30 mouse cellular contexts compared by ENCODE assay signal in genomic region chr5:82793197-82793596, GRCm38 (mm10).
DNase-seq lines count a peak whose midpoint lies in the region; ATAC-seq lines count a peak whose summit lies in the region.
"Had no signal": no experiment of that assay in that cellular context is flagged by ENCODE, and none has a peak within 500 bp of the region (broad histone marks: within the 10 kb centered on the region; RNA-seq: fewer than 3 reads in every experiment).

No protein-coding gene starts in this region.

- no peak overlapping the region for H3K27ac ChIP-seq in forebrain, embryonic 16.5 days (ENCODE audit: low read length)
- H3K27ac ChIP-seq in forebrain, embryonic 14.5 days (ENCODE audit: low read depth, low read length): no peak overlapping the region
- no peak overlapping the region for H3K27ac ChIP-seq in midbrain, embryonic 12.5 days (replicated peaks)
- no peak overlapping the region for H3K27ac ChIP-seq in midbrain, embryonic 11.5 days (ENCODE audit: low read depth, low read length)
- H3K27ac ChIP-seq in midbrain, embryonic 15.5 days: no peak overlapping the region
- H3K27ac ChIP-seq in midbrain, embryonic 16.5 days (ENCODE audit: low read length): no peak overlapping the region
- H3K27ac ChIP-seq: embryonic facial prominence, embryonic 10.5 days; embryonic facial prominence, embryonic 13.5 days; forebrain, embryonic 15.5 days; heart, adult 2 months; heart, embryonic 10.5 days; heart, embryonic 13.5 days; hindbrain, embryonic 14.5 days had no signal

- H3K27me3 ChIP-seq in forebrain, embryonic 16.5 days (replicated peaks; ENCODE audit: control insufficient read depth, insufficient read depth, low read length): no peaks in the 10 kb centered on the region
- H3K27me3 ChIP-seq in forebrain, embryonic 14.5 days (replicated peaks; ENCODE audit: control insufficient read depth, insufficient read depth, low read length): no peaks in the 10 kb centered on the region
- no peaks in the 10 kb centered on the region for H3K27me3 ChIP-seq in midbrain, embryonic 12.5 days
- H3K27me3 ChIP-seq in midbrain, embryonic 11.5 days (ENCODE audit: control insufficient read depth, insufficient read depth, low read length): no peaks in the 10 kb centered on the region
- H3K27me3 ChIP-seq in midbrain, embryonic 15.5 days (replicated peaks): no peaks in the 10 kb centered on the region
- H3K27me3 ChIP-seq in midbrain, embryonic 16.5 days (ENCODE audit: control insufficient read depth, insufficient read depth, low read depth, low read length): no peaks in the 10 kb centered on the region
- H3K27me3 ChIP-seq: CH12.LX; embryonic facial prominence, embryonic 13.5 days; forebrain, embryonic 15.5 days; heart, embryonic 13.5 days; Patski had no signal

- H3K4me1 ChIP-seq in forebrain, embryonic 16.5 days (replicated peaks; ENCODE audit: control insufficient read depth, insufficient read depth, low read length): no peaks in the 10 kb centered on the region
- no peaks in the 10 kb centered on the region for H3K4me1 ChIP-seq in forebrain, embryonic 14.5 days (ENCODE audit: control insufficient read depth, insufficient read depth, low read length)
- H3K4me1 ChIP-seq in midbrain, embryonic 12.5 days: no peaks in the 10 kb centered on the region
- H3K4me1 ChIP-seq in midbrain, embryonic 11.5 days (ENCODE audit: control insufficient read depth, insufficient read depth, low read length): no peaks in the 10 kb centered on the region
- H3K4me1 ChIP-seq in midbrain, embryonic 15.5 days: no peaks in the 10 kb centered on the region
- H3K4me1 ChIP-seq in midbrain, embryonic 16.5 days (ENCODE audit: control insufficient read depth, insufficient read depth, low read length): no peaks in the 10 kb centered on the region
- H3K4me1 ChIP-seq: embryonic facial prominence, embryonic 10.5 days; embryonic facial prominence, embryonic 13.5 days; forebrain, embryonic 15.5 days; heart, embryonic 10.5 days; heart, embryonic 13.5 days had no signal

- no peak for DNase-seq in forebrain, embryonic 14.5 days (ENCODE audit: low spot score)
- no peak for DNase-seq in midbrain, embryonic 11.5 days (ENCODE audit: low spot score, missing footprints)
- DNase-seq: adrenal gland, postnatal 10 days; adrenal gland, postnatal 36 days; B cell, adult 2 months; cerebellum, adult 11 months; cerebellum, adult 2 months; cerebellum, postnatal 10 days; cerebellum, postnatal 36 days; embryo, embryonic 11 days; gastrocnemius, postnatal 10 days; gastrocnemius, postnatal 36 days; heart, adult 2 months; heart, postnatal 14 days; heart, postnatal 4 days had no signal

- no peaks in the 10 kb centered on the region for H3K9me3 ChIP-seq in forebrain, embryonic 16.5 days (ENCODE audit: control insufficient read depth, low read length)
- no peaks in the 10 kb centered on the region for H3K9me3 ChIP-seq in forebrain, embryonic 14.5 days (replicated peaks; ENCODE audit: control insufficient read depth, low read length)
- no peaks in the 10 kb centered on the region for H3K9me3 ChIP-seq in midbrain, embryonic 12.5 days
- no peaks in the 10 kb centered on the region for H3K9me3 ChIP-seq in midbrain, embryonic 11.5 days (ENCODE audit: control insufficient read depth, low read length)
- no peaks in the 10 kb centered on the region for H3K9me3 ChIP-seq in midbrain, embryonic 15.5 days
- no peaks in the 10 kb centered on the region for H3K9me3 ChIP-seq in midbrain, embryonic 16.5 days (replicated peaks; ENCODE audit: control insufficient read depth, low read length, poor library complexity, severe bottlenecking)
- H3K9me3 ChIP-seq: embryonic facial prominence, embryonic 10.5 days; embryonic facial prominence, embryonic 13.5 days; forebrain, embryonic 15.5 days; G1E; heart, embryonic 10.5 days; heart, embryonic 13.5 days had no signal

- 77% methylated on average over 1 of the region's 1 CpGs for WGBS in forebrain, embryonic 16.5 days
- 83% methylated on average over 1 of the region's 1 CpGs for WGBS in forebrain, embryonic 14.5 days
- 73% methylated on average over 1 of the region's 1 CpGs for WGBS in midbrain, embryonic 12.5 days
- 81% methylated on average over 1 of the region's 1 CpGs for WGBS in midbrain, embryonic 11.5 days
- 67% methylated on average over 1 of the region's 1 CpGs for WGBS in midbrain, embryonic 15.5 days
- WGBS in midbrain, embryonic 16.5 days: 78% methylated on average over 1 of the region's 1 CpGs

- peak; percentile 36; the same call in 1 of the 2 replicates for ATAC-seq in forebrain, embryonic 16.5 days
- no peak for ATAC-seq in forebrain, embryonic 14.5 days
- peak; percentile 54; the same call in 1 of the 2 replicates for ATAC-seq in midbrain, embryonic 12.5 days (ENCODE audit: low FRiP score, low read depth)
- ATAC-seq in midbrain, embryonic 11.5 days (ENCODE audit: low FRiP score): no peak
- 0 out of 2 replicates have a peak, but pooled peaks have one; percentile 33 for ATAC-seq in midbrain, embryonic 15.5 days (replicated peaks)
- ATAC-seq in midbrain, embryonic 16.5 days: no peak
- ATAC-seq: forebrain, embryonic 15.5 days; intestine, postnatal 0 days; Patski had no signal

- H3K4me2 ChIP-seq in forebrain, embryonic 16.5 days (ENCODE audit: low read length): no peak overlapping the region
- H3K4me2 ChIP-seq in forebrain, embryonic 14.5 days (ENCODE audit: low read length): no peak overlapping the region
- no peak overlapping the region for H3K4me2 ChIP-seq in midbrain, embryonic 12.5 days (replicated peaks)
- no peak overlapping the region for H3K4me2 ChIP-seq in midbrain, embryonic 11.5 days
- H3K4me2 ChIP-seq in midbrain, embryonic 15.5 days: no peak overlapping the region
- H3K4me2 ChIP-seq in midbrain, embryonic 16.5 days (ENCODE audit: low read length): no peak overlapping the region
- H3K4me2 ChIP-seq: embryonic facial prominence, embryonic 13.5 days; forebrain, embryonic 15.5 days; heart, embryonic 13.5 days; hindbrain, embryonic 14.5 days had no signal

- H3K36me3 ChIP-seq in forebrain, embryonic 16.5 days (ENCODE audit: control insufficient read depth, insufficient read depth): no peaks in the 10 kb centered on the region
- no peaks in the 10 kb centered on the region for H3K36me3 ChIP-seq in forebrain, embryonic 14.5 days (ENCODE audit: control insufficient read depth, insufficient read depth, low read length)
- no peaks in the 10 kb centered on the region for H3K36me3 ChIP-seq in midbrain, embryonic 12.5 days
- H3K36me3 ChIP-seq in midbrain, embryonic 11.5 days (ENCODE audit: control insufficient read depth, insufficient read depth, low read length): no peaks in the 10 kb centered on the region
- H3K36me3 ChIP-seq in midbrain, embryonic 15.5 days (replicated peaks): no peaks in the 10 kb centered on the region
- no peaks in the 10 kb centered on the region for H3K36me3 ChIP-seq in midbrain, embryonic 16.5 days (ENCODE audit: control insufficient read depth, insufficient read depth, low read length)
- H3K36me3 ChIP-seq: embryonic facial prominence, embryonic 10.5 days; embryonic facial prominence, embryonic 13.5 days; forebrain, embryonic 15.5 days; G1E; heart, embryonic 10.5 days; heart, embryonic 13.5 days had no signal

- H3K9ac ChIP-seq in forebrain, embryonic 16.5 days (replicated peaks; ENCODE audit: low read depth, low read length): no peak overlapping the region
- H3K9ac ChIP-seq in forebrain, embryonic 14.5 days (ENCODE audit: low read length): no peak overlapping the region
- H3K9ac ChIP-seq in midbrain, embryonic 12.5 days (replicated peaks): no peak overlapping the region
- H3K9ac ChIP-seq in midbrain, embryonic 11.5 days (ENCODE audit: low read length): no peak overlapping the region
- no peak overlapping the region for H3K9ac ChIP-seq in midbrain, embryonic 15.5 days
- no peak overlapping the region for H3K9ac ChIP-seq in midbrain, embryonic 16.5 days (ENCODE audit: low read depth, low read length)
- H3K9ac ChIP-seq: embryonic facial prominence, embryonic 13.5 days; forebrain, embryonic 15.5 days; heart, embryonic 13.5 days; hindbrain, embryonic 14.5 days had no signal

- no peak overlapping the region for H3K4me3 ChIP-seq in forebrain, embryonic 16.5 days (replicated peaks; ENCODE audit: low read length)
- no peak overlapping the region for H3K4me3 ChIP-seq in forebrain, embryonic 14.5 days (ENCODE audit: low read depth, low read length)
- H3K4me3 ChIP-seq in midbrain, embryonic 12.5 days: no peak overlapping the region
- H3K4me3 ChIP-seq in midbrain, embryonic 11.5 days (ENCODE audit: low read depth, low read length): no peak overlapping the region
- no peak overlapping the region for H3K4me3 ChIP-seq in midbrain, embryonic 15.5 days
- no peak overlapping the region for H3K4me3 ChIP-seq in midbrain, embryonic 16.5 days (ENCODE audit: low read depth, low read length)
- H3K4me3 ChIP-seq: embryonic facial prominence, embryonic 10.5 days; embryonic facial prominence, embryonic 13.5 days; erythroblast, embryonic 14.5 days; forebrain, embryonic 15.5 days; heart, adult 2 months; heart, embryonic 10.5 days; heart, embryonic 13.5 days had no signal

Comparison
In these comparisons a context has a peak if more than half of its experiments do, and no peak if none do; other contexts are left out.
1. ATAC-seq: peak in forebrain, embryonic 16.5 days (single experiment), midbrain, embryonic 12.5 days (single experiment) and midbrain, embryonic 15.5 days (single experiment); none in forebrain, embryonic 14.5 days (single experiment), midbrain, embryonic 11.5 days (single experiment) and midbrain, embryonic 16.5 days (single experiment).